Mouse (Mus musculus): ENCODE measurements around the gene Foxf1. TPM values are rescaled to one million over a fixed set of nuclear protein-coding genes. Genes with fewer than 3 reads are reported as not detected.

Foxf1 gene
- total RNA-seq, 2 experiments from 2014 or later: 0.67 to 0.98 TPM

DNA sequence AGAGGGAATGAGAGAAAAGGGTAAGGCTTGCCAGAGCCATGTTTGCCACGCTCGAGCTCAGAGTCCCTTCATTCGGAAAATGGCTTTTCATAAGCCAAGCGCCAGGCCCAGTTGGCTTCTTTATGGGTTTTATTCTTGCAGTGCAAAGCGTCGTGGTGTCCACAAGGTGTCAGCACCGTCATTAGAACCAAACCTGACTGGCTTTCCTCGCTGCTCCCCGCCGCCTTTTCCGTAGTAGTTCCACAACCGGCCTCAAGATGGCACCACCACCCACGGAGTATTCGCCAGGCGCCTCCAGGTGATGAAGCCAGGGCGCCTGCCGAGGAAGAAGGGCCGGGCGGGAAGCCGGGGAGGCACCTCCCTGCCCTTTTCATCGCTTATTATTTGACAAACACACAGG lies 29.1 kb downstream of the Foxf1 start:
- DNase-seq (ENCODE audit: low spot score in 2 of 2): peak; percentile 97 to 99

DNA sequence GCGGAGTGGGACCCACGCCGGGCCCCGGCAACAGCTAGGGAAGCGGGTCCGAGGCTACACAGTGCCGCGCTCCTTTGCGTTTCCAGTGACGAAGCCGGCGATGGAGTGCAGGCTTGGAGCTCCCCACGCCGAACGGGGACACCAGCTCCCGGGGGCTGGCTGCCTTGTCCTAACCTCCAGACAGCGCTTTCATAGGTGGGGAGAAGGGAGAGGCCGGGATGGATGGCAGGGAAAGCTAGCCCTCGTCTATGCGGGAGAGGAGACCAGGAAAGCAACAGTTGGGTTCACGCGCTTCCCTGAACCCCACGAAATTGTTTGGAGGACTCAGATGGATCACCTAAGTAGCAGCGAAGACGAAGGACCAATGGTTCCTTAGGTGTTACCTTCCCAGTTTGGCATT lies 30.9 kb downstream of the Foxf1 start:
- no peak for DNase-seq (ENCODE audit: low spot score in 2 of 2)

DNA sequence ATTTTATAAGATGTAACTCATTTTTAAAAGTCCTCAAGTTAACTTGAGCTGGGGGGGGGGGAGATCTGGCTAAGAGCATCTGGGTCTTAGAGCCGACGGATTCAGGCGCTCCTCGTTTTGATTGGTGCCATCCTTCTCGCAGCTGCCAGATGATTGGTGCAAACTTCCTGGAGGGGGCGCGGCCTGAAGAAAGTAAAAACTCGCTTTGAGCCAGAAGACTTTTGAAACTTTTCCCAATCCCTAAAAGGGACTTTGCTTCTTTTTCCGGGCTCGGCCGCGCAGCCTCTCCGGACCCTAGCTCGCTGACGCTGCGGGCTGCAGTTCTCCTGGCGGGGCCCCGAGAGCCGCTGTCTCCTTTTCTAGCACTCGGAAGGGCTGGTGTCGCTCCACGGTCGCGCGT lies 31.8 kb downstream of the Foxf1 start, which contains the start of gene Foxc2:
Foxc2 (plus strand) TSS at position 224 of the 400 bp plus-strand sequence.
- DNase-seq (ENCODE audit: low spot score in 2 of 2): peak; percentile 35 to 40

DNA sequence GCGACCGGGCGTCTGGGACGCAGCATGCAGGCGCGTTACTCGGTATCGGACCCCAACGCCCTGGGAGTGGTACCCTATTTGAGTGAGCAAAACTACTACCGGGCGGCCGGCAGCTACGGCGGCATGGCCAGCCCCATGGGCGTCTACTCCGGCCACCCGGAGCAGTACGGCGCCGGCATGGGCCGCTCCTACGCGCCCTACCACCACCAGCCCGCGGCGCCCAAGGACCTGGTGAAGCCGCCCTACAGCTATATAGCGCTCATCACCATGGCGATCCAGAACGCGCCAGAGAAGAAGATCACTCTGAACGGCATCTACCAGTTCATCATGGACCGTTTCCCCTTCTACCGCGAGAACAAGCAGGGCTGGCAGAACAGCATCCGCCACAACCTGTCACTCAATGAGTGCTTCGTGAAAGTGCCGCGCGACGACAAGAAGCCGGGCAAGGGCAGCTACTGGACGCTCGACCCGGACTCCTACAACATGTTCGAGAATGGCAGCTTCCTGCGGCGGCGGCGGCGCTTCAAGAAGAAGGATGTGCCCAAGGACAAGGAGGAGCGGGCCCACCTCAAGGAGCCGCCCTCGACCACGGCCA lies 32.5 kb downstream of the Foxf1 start:
- no peak for DNase-seq (ENCODE audit: low spot score in 2 of 2)

DNA sequence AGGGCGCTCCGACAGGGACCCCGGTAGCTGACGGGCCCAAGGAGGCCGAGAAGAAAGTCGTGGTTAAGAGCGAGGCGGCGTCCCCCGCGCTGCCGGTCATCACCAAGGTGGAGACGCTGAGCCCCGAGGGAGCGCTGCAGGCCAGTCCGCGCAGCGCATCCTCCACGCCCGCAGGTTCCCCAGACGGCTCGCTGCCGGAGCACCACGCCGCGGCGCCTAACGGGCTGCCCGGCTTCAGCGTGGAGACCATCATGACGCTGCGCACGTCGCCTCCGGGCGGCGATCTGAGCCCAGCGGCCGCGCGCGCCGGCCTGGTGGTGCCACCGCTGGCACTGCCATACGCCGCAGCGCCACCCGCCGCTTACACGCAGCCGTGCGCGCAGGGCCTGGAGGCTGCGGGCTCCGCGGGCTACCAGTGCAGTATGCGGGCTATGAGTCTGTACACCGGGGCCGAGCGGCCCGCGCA lies 33.0 kb downstream of the Foxf1 start:
- no peak for DNase-seq (ENCODE audit: low spot score in 2 of 2)

DNA sequence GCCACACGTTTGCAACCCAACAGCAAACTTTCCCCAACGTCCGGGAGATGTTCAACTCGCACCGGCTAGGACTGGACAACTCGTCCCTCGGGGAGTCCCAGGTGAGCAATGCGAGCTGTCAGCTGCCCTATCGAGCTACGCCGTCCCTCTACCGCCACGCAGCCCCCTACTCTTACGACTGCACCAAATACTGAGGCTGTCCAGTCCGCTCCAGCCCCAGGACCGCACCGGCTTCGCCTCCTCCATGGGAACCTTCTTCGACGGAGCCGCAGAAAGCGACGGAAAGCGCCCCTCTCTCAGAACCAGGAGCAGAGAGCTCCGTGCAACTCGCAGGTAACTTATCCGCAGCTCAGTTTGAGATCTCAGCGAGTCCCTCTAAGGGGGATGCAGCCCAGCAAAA lies 33.7 kb downstream of the Foxf1 start:
- no peak for DNase-seq (ENCODE audit: low spot score in 2 of 2)

DNA sequence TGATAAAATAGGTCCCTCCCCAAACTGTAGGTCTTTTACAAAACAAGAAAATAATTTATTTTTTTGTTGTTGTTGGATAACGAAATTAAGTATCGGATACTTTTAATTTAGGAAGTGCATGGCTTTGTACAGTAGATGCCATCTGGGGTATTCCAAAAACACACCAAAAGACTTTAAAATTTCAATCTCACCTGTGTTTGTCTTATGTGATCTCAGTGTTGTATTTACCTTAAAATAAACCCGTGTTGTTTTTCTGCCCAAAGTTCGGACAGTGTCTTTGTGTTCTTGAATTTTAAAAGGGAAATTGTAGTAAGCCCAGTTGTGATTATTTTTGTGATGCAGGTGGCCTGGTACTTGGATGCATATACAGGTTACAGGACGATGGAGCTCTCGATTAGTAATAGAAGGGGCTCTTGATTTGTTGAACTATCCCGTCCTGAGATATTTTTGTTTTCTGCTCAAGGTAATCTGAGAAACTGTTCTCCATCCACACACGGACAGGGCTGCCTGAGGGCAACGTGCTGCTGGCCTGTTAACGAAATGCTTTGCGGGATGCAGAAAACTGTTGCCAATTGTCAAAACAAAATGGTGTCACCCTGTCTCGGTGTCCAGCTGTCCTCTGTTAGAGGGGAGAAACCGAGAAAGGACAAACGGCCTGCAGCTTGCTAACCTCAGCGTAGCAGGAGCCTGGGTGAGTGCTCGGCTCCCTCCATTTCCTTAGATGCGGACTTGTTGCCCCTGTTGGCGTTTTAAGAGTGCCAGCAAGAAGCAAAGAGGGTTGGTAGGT lies 34.6 kb downstream of the Foxf1 start:
- no peak for DNase-seq (ENCODE audit: low spot score in 2 of 2)

DNA sequence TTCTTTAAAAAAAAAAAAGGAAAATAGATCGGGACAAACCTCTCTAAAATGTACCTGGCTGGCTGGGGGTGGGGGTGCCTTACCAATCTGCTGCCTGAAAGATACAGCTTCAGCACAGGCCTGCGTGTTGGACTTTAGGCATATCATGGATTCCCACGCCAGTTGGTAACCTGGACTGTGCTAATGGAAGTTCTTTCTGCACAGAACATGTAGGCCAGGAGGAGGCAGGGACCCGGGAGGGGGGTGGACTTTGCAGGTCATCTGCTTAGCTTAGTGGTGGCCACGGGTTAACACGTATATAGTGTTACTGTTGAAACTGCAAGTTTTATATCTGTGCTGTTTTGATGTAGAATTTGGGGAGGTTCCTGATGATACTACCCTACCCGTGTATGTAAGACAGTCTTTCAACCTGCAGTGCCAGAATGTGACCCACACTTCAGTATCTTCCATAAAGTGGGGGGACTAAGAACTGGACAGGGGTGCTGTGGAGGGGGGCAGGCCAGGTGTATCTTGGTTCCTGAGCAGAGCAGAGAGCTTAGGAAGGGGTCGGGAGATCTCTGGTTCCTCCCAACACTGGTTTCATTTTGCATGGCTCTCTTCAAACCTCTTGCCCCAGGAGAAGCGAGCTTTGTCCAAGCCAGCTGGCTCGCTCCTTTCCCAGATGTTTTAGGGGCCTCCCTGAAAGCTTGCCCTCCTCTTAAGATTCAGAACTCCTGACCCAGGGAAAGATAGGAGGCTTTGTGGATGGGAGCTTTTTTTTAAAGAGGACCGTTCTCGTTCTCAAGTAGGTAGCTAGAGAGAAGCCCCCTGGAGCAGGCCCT lies 35.7 kb downstream of the Foxf1 start:
- no peak for DNase-seq (ENCODE audit: low spot score in 2 of 2)

DNA sequence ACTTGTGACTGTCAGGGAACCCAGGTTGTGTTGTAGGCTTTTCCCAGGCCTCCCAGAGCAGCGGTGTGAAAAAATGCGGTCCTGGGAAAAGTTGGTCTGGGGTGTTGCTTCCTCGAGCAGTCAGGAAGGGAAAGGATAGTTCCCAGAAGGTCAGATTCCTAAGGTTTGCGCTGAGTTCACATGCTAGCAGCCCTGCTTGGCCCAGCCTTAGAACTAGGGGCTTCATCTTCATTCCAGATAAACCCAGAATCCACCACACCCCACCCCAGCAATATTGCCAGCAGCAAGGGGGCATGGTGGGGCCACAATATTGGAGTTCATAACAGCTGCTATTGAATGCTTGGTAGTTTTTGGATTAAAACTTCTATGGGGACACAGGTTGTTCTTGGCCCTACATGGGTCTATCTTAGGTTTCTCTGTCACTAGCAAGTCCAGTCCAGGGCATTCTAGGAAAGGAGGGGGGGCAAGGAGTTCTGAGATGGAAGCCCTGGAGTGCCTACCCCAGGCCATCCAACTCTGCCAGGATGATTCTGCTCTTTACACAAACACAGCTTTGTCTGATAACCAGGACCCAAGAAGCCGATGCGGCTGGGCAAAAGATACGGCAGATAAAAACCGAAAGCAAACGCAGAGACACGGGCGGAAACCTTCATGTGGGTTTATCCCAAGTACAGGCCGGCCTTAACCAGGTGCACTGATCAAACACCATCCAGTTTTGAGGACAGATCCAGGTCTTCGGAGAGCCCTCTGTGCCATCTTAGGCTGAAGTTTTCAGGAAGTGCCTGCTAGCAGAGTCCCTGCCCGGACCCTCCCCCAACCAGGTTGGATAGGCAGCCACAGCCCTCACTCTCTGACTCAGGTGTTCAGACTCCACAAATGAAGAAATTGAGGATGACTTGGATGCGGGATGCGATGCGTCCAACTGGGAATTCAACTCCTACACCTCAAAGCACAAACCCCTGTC lies 36.6 kb downstream of the Foxf1 start:
- no peak for DNase-seq (ENCODE audit: low spot score in 2 of 2)

DNA sequence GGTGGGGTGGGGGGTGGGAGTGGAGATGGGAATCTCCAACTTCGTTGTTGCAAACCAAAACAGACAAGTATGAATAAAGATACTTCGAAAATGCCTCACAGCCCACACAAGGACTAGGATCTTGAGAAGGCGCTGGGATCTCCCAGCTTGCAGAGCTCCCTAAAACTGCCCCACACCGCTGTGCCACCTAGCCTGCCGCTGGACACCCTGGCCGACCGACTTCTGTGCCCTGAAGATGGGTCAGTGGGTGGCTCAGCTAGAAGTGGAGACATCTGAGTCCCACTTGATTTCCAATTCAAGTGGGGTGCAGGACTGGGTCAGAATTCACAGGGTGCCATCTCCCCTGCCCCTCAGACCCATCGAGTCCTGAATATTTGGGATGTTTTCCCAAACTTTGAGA lies 37.5 kb downstream of the Foxf1 start:
- no peak for DNase-seq (ENCODE audit: low spot score in 2 of 2)

DNA sequence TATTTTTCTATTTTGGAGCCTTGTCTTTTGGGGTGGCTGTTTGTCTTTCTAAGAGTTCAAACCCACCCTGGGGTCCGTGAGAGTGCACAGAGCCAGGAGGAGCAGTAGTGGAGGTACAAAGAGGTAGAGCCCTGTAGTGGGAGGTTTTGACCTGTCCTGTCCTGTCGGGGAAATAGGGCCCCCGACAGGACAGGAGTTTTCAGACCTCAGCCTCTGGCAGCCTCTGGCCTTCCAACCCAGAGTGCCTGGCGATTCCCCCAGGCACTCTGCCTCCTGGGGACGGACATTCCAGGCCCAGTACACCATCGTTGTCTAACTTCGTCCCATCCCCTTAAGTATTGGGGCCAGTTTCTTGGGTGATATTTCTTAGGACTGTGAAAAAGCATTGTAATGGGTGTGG lies 38.2 kb downstream of the Foxf1 start:
- no peak for DNase-seq (ENCODE audit: low spot score in 2 of 2)

DNA sequence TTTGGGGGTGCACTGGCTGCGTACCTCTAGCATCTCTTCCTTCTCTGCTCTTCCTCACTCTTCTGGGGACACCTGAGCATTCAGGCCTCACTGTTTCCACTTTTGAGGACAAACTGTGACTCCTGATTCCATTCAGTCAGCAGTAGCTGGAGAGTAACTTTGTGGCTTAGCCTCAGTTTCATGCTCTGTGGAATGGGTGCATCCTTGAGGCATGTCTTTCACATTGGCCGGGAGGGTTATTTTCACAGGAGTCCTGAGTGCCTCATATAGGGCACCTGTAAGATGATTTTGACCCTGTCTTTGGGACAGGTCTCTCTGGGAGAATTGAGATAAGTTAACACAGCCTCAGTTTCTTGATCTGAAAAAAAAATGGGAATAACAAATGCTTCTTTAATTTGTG lies 38.9 kb downstream of the Foxf1 start:
- no peak for DNase-seq (ENCODE audit: low spot score in 2 of 2)

DNA sequence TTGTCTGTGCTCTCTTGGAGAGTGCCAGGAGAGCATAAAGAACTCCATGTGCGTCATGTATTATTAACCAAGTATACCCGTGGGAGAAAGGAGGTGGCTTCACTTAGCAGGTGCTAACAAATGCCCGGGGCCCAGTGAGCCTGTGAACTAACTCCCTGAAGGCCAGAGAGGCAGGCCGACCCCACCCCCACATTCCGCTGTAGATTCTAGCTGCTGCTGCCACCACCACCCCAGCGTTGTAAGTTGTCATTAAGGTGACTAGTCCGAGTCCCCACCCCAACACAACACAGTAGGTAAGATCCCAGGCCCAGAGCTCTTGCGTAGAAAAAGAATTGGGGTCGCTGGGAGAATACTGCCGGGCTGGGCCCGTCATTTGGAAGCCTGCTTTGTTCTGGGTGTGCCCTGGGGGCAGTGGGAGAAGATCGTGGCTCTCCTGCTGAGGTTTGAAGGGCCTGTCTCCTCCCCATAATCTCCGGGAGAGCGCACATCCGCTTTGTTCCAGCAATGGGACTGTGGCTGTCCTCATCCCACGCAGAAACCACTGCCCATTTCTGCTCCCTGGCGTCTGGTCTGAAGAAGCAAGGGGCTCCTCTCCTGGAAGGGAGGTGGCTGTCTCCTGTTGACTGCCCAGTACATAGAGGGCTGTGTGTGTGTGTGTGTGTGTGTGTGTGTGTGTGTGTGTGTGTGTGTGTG lies 40.5 kb downstream of the Foxf1 start:
- no peak for DNase-seq (ENCODE audit: low spot score in 2 of 2)

DNA sequence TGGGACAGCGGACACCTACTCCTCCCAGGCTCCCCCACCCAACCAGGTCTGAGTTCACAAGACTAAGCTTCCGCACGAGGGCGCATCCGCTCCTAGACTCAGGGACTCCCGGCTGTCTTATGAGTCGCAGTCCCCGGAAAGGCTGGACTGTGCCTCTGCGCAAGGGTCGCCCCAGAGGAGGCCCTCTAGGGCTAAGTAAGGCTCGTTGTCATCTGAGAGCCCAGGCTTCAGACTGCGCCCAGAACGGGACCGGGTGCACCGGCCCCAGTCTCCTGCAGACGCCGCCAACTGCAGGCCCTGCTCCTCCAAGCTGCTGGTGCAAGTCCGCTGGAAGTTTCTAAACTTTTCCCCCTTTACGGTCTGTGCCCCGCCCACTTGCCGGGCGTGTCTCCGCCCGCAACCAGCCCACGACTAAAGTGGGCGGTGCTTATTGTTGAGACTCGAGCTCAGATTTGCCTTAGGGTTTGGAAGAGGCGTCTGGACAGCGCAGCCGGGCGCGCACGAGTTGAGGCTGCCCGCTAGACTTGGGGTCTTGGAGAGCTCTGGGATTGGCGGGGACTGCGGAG lies 41.2 kb downstream of the Foxf1 start:
- DNase-seq (ENCODE audit: low spot score in 2 of 2): peak; percentile 40 to 48

DNA sequence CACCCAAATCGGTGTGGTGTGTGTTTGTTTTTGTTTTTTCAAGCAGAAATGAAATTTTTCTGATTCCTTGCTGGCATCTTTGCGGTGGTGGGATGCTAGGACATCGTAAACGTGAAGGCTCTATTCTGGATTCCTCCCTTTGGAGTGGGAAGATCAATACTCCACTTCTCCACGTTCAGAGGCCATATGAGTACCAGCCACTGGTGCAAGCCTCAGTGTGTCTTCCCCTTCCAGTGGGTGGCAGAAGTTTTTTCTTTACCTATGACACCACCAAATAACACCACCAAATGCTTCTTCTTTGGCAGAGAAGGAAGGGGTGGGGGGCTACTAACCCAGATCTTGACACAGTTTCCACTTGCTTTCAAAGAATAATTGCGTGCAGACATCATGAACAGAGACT lies 42.0 kb downstream of the Foxf1 start:
- DNase-seq (ENCODE audit: low spot score in 2 of 2): no peak

DNA sequence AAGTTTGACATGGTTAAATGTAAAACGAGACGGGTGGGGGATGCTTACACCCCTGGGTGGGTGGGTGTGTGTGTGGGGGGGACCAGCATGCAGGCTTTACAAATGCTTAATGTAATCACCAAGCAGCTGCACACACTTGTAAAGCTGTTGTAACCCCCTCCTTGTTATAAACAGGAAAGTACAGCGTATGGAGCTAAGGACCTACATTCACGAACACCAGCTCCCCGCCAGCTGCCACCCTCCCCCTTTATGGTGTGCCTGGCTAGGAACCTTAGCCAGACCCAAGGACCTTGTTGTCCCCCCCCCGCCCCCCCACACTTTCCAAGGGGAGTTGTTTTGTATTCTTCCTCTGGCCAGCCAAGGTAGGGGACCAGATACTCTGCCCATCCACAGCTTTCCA lies 42.5 kb downstream of the Foxf1 start:
- DNase-seq (ENCODE audit: low spot score in 2 of 2): no peak

DNA sequence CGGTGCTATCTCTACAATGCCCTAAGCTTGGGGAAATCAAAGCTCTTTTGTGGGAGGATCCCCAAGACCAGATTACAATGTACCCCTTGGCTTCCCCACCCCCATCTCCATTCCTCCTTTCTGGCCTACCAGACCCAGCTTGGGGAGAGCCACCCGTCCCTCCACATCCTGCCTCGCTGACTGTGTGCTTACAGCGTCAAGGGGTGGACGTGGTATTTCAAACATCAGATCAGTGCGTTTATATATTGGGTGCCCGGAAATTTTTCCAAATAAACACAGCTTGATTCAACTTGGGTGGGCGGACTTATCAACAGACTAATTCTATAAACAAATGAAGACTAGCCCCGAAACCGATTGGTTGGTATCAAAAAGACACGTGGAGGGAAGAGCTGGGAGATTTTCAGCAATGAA lies 43.1 kb downstream of the Foxf1 start:
- no peak for DNase-seq (ENCODE audit: low spot score in 2 of 2)

DNA sequence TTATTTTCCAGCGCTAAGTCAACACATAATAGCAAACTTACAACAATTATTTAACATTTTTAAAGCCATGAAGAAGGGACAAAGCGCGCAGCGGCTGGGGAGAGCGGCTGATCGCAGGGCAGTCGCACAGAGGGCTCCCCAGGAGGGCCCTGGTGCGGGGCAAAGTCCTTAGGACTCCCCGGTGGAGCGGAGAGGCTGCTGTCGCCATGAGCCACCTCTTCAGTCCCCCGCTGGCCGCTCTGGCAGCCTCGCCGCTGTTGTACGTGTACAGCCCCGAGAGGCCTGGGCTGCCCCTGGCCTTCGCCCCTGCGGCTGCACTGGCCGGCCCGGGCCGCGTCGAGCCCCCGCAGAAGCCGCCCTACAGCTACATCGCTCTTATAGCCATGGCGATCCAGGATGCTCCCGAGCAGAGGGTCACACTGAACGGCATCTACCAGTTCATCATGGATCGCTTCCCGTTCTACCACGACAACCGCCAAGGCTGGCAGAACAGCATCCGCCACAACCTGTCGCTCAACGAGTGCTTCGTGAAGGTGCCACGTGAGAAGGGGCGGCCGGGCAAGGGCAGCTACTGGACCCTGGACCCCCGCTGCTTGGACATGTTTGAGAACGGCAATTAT lies 43.7 kb downstream of the Foxf1 start, which contains the start of gene Foxl1:
Foxl1 (plus strand) TSS at position 185 of the 620 bp plus-strand sequence.
- no peak for DNase-seq (ENCODE audit: low spot score in 2 of 2)
